Mouse (Mus musculus) embryonic facial prominence, embryonic 11.5 days (tissue): ENCODE data around the gene Zfp607a. TPM values are rescaled to one million over a fixed set of nuclear protein-coding genes. Genes with fewer than 3 reads are reported as not detected.
A peak's percentile ranks its signal among the peaks of the same experiment; 100 is the strongest.

Source experiments
- ATAC-seq: fragments of 200-750 bp; cut with Nextera tagmentation; replicated peaks from 2 replicates; pipeline ENCODE4 v1.8.0; 2017; ENCODE audit warnings: low read depth; ENCODE audit not compliant: insufficient number of reproducible peaks, low FRiP score, low TSS enrichment
- DNase-seq: peaks from one replicate; pipeline ENCODE4 v3.0.0-alpha.2; 2015; ENCODE audit warnings: low spot score
- H3K27ac ChIP-seq: fragments of 300-500 bp; sonication (generic); replicated peaks from 2 replicates; pipeline ENCODE4 v1.5.1; 2014; ENCODE audit warnings: mild to moderate bottlenecking, low read depth, low read length, control low read depth
- H3K27me3 ChIP-seq: fragments of 300-500 bp; sonication (generic); 2 replicates; pipeline ENCODE4 v1.6.1; 2014; ENCODE audit warnings: mild to moderate bottlenecking, low read length, moderate library complexity, mixed read lengths; ENCODE audit not compliant: control insufficient read depth, insufficient read depth
- H3K36me3 ChIP-seq: fragments of 300-500 bp; sonication (generic); replicated peaks from 2 replicates; pipeline ENCODE4 v1.6.1; 2014; ENCODE audit warnings: low read depth, mild to moderate bottlenecking, low read length, moderate library complexity, mixed read lengths; ENCODE audit not compliant: control insufficient read depth, insufficient read depth
- H3K4me1 ChIP-seq: fragments of 300-500 bp; sonication (generic); 2 replicates; pipeline ENCODE4 v1.6.1; 2014; ENCODE audit warnings: low read length, mixed read lengths; ENCODE audit not compliant: control insufficient read depth, insufficient read depth
- H3K4me2 ChIP-seq: fragments of 300-500 bp; sonication (generic); 2 replicates; pipeline ENCODE4 v1.6.1; 2014; ENCODE audit warnings: low read depth, mild to moderate bottlenecking, control low read depth, low read length, moderate library complexity
- H3K4me3 ChIP-seq: fragments of 300-500 bp; sonication (generic); 2 replicates; pipeline ENCODE4 v1.5.1; 2014; ENCODE audit warnings: low read depth, low read length, control low read depth
- H3K9ac ChIP-seq: fragments of 300-500 bp; sonication (generic); replicated peaks from 2 replicates; pipeline ENCODE4 v1.6.1; 2014; ENCODE audit warnings: mild to moderate bottlenecking, control low read depth, low read length
- H3K9me3 ChIP-seq: fragments of 300-500 bp; sonication (generic); replicated peaks from 2 replicates; pipeline ENCODE4 v1.6.1; 2016; ENCODE audit warnings: mild to moderate bottlenecking, low read length, inconsistent platforms, mixed read lengths; ENCODE audit not compliant: control insufficient read depth
- WGBS: fragments of 180-500 bp; shearing (Covaris S2); extraction: QIAGEN DNeasy Blood & Tissue Kit; methylation state at CpG from one replicate; pipeline ENCODE4 v1.1.7; 2014; 5-methylcytosine and 5-hydroxymethylcytosine counted together
- polyA plus RNA-seq: library from polyadenylated mRNA; unstranded; fragments of >200 nt; fragmentation: Nextera tagmentation; extraction: Ambion mirVana; gene quantifications from 2 replicates; pipeline ENCODE4 v1.2.1, GENCODE M21; 2014

The Zfp607a gene
- 3.8 and 4.4 TPM in 2 replicates for polyA plus RNA-seq

GRCm38 (mm10) chr7:27857227-27857626 lies at the start of gene Zfp607a:
TSS of gene Zfp607a (plus strand) at chr7:27857527.
- H3K27me3 ChIP-seq, result no peaks in the 10 kb centered on the region
- 94% methylated on average over 1 of the region's 1 CpGs for WGBS
- no peak for DNase-seq

GRCm38 (mm10) chr7:27818526-27819110 lies 38.7 kb upstream of the Zfp607a start:
- H3K27me3 ChIP-seq, result no peaks in the 10 kb centered on the region
- no peak overlapping the region for H3K27ac ChIP-seq
- H3K36me3 ChIP-seq, result peaks cover 3% of the 10 kb centered on the region
- DNase-seq, result no peak
- no peak overlapping the region for H3K4me2 ChIP-seq
- no peaks in the 10 kb centered on the region for H3K4me1 ChIP-seq
- no peak for ATAC-seq
- no peak overlapping the region for H3K4me3 ChIP-seq
- H3K9ac ChIP-seq, result no peak overlapping the region
- WGBS, result 94% methylated on average over 7 of the region's 7 CpGs
- no peaks in the 10 kb centered on the region for H3K9me3 ChIP-seq

More at GRCm38 (mm10) chr7:27857227-27857626, at the start of gene Zfp607a:
- Histone ChIP-seq H3K4me2 (no peak within 1 kb of the TSS), H3K9me3 (no peaks in the 10 kb centered on the region), H3K9ac (no peak within 1 kb of the TSS), H3K36me3 (0 out of 2 replicates have a peak, but pooled peaks cover 5% of the 10 kb centered on the region), H3K4me3 (no peak within 1 kb of the TSS), H3K4me1 (no peaks in the 10 kb centered on the region), H3K27ac (no peak within 1 kb of the TSS)
- ATAC-seq, result no peak

- no peaks in the 10 kb centered on the region for H3K9me3 ChIP-seq
- ATAC-seq (no peak), DNase-seq (no peak)
- no peak overlapping the region for H3K4me2 ChIP-seq
- H3K4me3 ChIP-seq, result no peak overlapping the region
- H3K27me3 ChIP-seq, result no peaks in the 10 kb centered on the region
- no peak overlapping the region for H3K9ac ChIP-seq
- no peak overlapping the region for H3K27ac ChIP-seq
- no peaks in the 10 kb centered on the region for H3K4me1 ChIP-seq
- peaks cover 3% of the 10 kb centered on the region for H3K36me3 ChIP-seq
Measured at GRCm38 (mm10) chr7:27822611-27823010, 34.7 kb upstream of the Zfp607a start.

GRCm38 (mm10) chr7:27834131-27834530 lies 23.2 kb upstream of the Zfp607a start:
- DNase-seq (no peak), ATAC-seq (no peak)
- Histone ChIP-seq H3K4me3 (no peak overlapping the region), H3K9ac (no peak overlapping the region), H3K27me3 (no peaks in the 10 kb centered on the region), H3K36me3 (no peaks in the 10 kb centered on the region), H3K4me1 (no peaks in the 10 kb centered on the region), H3K27ac (no peak overlapping the region), H3K4me2 (no peak overlapping the region), H3K9me3 (no peaks in the 10 kb centered on the region)
- WGBS, result 86% methylated on average over 2 of the region's 2 CpGs

GRCm38 (mm10) chr7:27837896-27838295 lies 19.4 kb upstream of the Zfp607a start:
- peak; percentile 22 for DNase-seq
- Histone ChIP-seq H3K27me3 (no peaks in the 10 kb centered on the region), H3K9ac (peak overlapping the region; percentile 58), H3K4me3 (peak overlapping the region; percentile 49), H3K9me3 (no peaks in the 10 kb centered on the region), H3K27ac (no peak overlapping the region), H3K4me1 (no peaks in the 10 kb centered on the region), H3K36me3 (no peaks in the 10 kb centered on the region), H3K4me2 (peak overlapping the region; percentile 51)
- no peak for ATAC-seq
- WGBS, result 38% methylated on average over 6 of the region's 6 CpGs

- Histone ChIP-seq H3K4me3 (peak within 1 kb of the TSS; percentile 49), H3K4me2 (peak within 1 kb of the TSS; percentile 51), H3K36me3 (no peaks in the 10 kb centered on the region), H3K9me3 (no peaks in the 10 kb centered on the region), H3K27me3 (no peaks in the 10 kb centered on the region), H3K27ac (no peak within 1 kb of the TSS), H3K4me1 (no peaks in the 10 kb centered on the region), H3K9ac (peak within 1 kb of the TSS; percentile 58)
- ATAC-seq (peak; percentile 97), DNase-seq (peak; percentile 93)
- WGBS, result 4% methylated on average over 33 of the region's 34 CpGs
Measured at GRCm38 (mm10) chr7:27838323-27839249, 18.7 kb upstream of the Zfp607a start, which contains the start of gene Zfp59. TSS of gene Zfp59 (plus strand) at chr7:27838607.

GRCm38 (mm10) chr7:27839596-27839995 lies 17.7 kb upstream of the Zfp607a start:
- no peak for DNase-seq
- H3K4me3 ChIP-seq, result no peak overlapping the region
- no peaks in the 10 kb centered on the region for H3K9me3 ChIP-seq
- no peak overlapping the region for H3K27ac ChIP-seq
- 94% methylated on average over 7 of the region's 7 CpGs for WGBS
- H3K27me3 ChIP-seq, result no peaks in the 10 kb centered on the region
- ATAC-seq, result no peak
- H3K4me1 ChIP-seq, result no peaks in the 10 kb centered on the region
- H3K9ac ChIP-seq, result no peak overlapping the region
- H3K36me3 ChIP-seq, result no peaks in the 10 kb centered on the region
- H3K4me2 ChIP-seq, result no peak overlapping the region

GRCm38 (mm10) chr7:27840104-27840503 lies 17.2 kb upstream of the Zfp607a start:
- Histone ChIP-seq H3K27me3 (no peaks in the 10 kb centered on the region), H3K4me2 (no peak overlapping the region), H3K36me3 (no peaks in the 10 kb centered on the region), H3K27ac (no peak overlapping the region), H3K9ac (no peak overlapping the region), H3K4me1 (no peaks in the 10 kb centered on the region), H3K9me3 (no peaks in the 10 kb centered on the region), H3K4me3 (no peak overlapping the region)
- 91% methylated on average over 6 of the region's 6 CpGs for WGBS
- DNase-seq, result no peak
- ATAC-seq, result no peak
